Mouse (Mus musculus) stomach, postnatal 0 days (tissue): ENCODE results near the gene Hs6st1.

ENCODE experiments used
- CTCF ChIP-seq: IDR thresholded peaks from 2 replicates; pipeline ENCODE4 v1.5.1; 2016; ENCODE audit warnings: antibody characterized with exemption, low read depth, mild to moderate bottlenecking, moderate library complexity
- EP300 ChIP-seq: optimal IDR thresholded peaks from 2 replicates; pipeline ENCODE3; 2016; ENCODE audit warnings: antibody characterized with exemption

- TF ChIP-seq CTCF (no peak), EP300 (no peak)
Observed at GRCm38 (mm10) chr1:36078250-36078649, 10.1 kb downstream of the Hs6st1 start.
